Mouse (Mus musculus): ENCODE results near the gene Gm49776. TPM values are rescaled to one million over a fixed set of nuclear protein-coding genes. Genes with fewer than 3 reads are reported as not detected.

Gene Gm49776
- total and polyA plus RNA-seq, 3 experiments, result not detected

DNA sequence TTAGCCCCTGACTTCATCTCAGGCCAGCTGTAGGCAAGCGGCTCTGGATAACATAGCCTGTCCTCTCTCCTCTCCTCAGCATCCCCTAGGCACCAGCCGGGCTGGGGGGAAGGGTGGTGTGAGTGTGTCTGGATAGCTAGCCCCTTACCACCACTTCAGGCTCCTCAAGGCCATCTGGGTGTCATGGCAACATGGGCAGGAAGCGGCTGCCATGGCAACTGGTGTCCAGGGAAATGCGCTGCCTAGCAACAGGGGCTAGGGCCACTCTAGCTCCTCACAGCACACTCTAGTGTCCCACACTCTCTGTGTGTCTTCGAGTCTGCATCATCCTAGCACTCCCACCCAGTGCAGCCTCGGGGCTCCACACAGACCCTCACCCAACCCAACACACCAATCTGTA is 44.4 kb downstream of the Gm49776 start:
- H3K4me1 ChIP-seq (ENCODE audit: insufficient read depth, low read depth, low read length), result peaks cover 6% of the 10 kb centered on the region
- no peak for TF ChIP-seq GATA1 (IDR thresholded peaks at IDR 0.05; ENCODE audit: borderline replicate concordance, low read length)
- no peak for TF ChIP-seq TAL1 (conservative IDR thresholded peaks at IDR 0.05; ENCODE audit: low read depth, low read length)
- no peak for TF ChIP-seq GATA2 (IDR thresholded peaks at IDR 0.05; ENCODE audit: borderline replicate concordance, low read depth, low read length)
- no peak for TF ChIP-seq POLR2AphosphoS5 (IDR thresholded peaks at IDR 0.05; ENCODE audit: insufficient replicate concordance, low read depth, low read length)
- no peak for TF ChIP-seq CTCF (IDR thresholded peaks at IDR 0.05; ENCODE audit: low read depth, low read length)
- H3K27me3 ChIP-seq (ENCODE audit: insufficient read depth, low read length), result peaks cover 51% of the 10 kb centered on the region
- DNase-seq (ENCODE audit: low spot score), result no peak
- ATAC-seq (ENCODE audit: extremely low read depth, insufficient number of reproducible peaks, low FRiP score, poor library complexity, severe bottlenecking), result no peak
- H3K36me3 ChIP-seq (replicated peaks), result no peaks in the 10 kb centered on the region
- H3K4me3 ChIP-seq (ENCODE audit: low read depth, low read length), result no peak overlapping the region
- no peaks in the 10 kb centered on the region for H3K9me3 ChIP-seq (replicated peaks)

DNA sequence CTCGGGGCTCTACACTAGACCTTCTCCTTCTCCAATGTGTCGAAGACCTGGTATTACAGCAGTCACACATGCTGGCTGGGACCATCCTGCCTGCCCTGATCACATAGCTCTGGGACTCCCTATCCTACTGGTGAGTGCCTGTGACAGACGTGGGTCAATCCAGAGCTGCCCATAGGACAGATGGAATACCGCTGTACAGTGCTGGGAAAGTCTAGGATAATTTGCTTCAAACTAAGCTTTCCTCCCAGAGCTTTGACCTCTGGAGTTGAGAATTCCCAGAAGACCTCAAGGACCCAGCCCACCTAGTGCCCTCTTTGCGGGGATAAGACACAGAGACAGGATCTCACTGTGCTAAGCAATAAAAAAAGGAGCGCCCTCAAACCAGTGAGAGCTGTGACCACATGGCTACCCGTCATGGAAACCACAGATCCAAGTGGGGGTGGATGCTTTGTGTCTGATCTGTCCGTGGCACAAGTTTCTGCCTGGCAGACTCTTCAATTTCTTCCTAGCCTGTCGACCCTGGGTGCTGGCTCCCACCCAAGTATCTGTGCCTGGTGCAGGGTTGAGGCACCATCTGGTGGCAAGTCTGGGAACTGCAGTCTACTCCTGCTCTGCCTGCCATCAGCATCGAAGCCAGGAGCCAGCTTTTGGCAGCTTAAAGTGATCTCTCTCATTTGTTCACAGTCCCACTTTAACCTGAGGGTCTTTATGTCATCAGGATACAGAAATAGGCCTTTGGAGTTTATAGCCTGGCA is 46.5 kb downstream of the Gm49776 start:
- Histone ChIP-seq H3K27me3 (ENCODE audit: insufficient read depth, low read length) (peaks cover 50% of the 10 kb centered on the region), H3K4me1 (ENCODE audit: insufficient read depth, low read depth, low read length) (peaks cover 6% of the 10 kb centered on the region), H3K9me3 (replicated peaks) (no peaks in the 10 kb centered on the region), H3K4me3 (ENCODE audit: low read depth, low read length) (no peak overlapping the region), H3K36me3 (replicated peaks) (no peaks in the 10 kb centered on the region)
- peak; percentile 65 for DNase-seq (ENCODE audit: low spot score)
- ATAC-seq (ENCODE audit: extremely low read depth, insufficient number of reproducible peaks, low FRiP score, poor library complexity, severe bottlenecking), result no peak
- TF ChIP-seq CTCF (IDR thresholded peaks at IDR 0.05; ENCODE audit: low read depth, low read length) (peak; percentile 95), GATA1 (IDR thresholded peaks at IDR 0.05; ENCODE audit: borderline replicate concordance, low read length) (no peak)

DNA sequence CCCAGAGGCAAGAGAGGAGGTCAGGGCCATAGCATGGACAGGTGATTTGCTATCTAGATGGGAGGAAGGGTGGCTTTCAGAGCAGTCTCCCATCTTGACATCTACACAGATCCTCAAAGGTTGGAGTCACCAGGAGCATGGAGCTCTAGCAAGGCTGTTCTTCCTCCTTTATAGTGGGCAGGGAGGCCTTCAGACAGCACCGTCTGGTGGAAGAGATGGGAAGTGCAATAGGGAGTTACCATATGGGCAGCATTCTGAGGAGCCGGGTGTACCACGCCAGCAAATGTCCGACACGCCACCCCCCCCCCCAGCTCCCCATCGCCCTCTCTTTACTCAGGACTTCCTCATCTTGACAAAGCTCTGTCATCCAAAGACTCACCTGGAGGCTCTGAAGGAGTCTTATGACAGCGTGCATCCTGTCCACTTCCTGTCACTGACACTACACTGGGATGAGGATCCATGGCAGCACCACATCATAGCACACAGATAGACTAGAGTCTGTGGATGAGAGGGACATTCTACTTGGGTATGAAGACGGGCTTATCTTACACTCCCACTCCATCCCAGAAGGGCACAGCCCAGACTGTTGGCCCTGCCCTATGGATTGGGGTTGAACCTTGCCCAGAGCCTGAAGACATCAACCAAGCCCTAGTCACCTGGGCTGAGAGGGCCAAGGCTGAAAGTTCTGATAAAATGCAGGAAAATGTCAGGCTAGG is 47.3 kb downstream of the Gm49776 start:
- Histone ChIP-seq H3K4me1 (ENCODE audit: insufficient read depth, low read depth, low read length) (peaks cover 6% of the 10 kb centered on the region), H3K27me3 (ENCODE audit: insufficient read depth, low read length) (peaks cover 49% of the 10 kb centered on the region), H3K36me3 (replicated peaks) (no peaks in the 10 kb centered on the region), H3K4me3 (ENCODE audit: low read depth, low read length) (no peak overlapping the region), H3K9me3 (replicated peaks) (no peaks in the 10 kb centered on the region)
- no peak for TF ChIP-seq TAL1 (conservative IDR thresholded peaks at IDR 0.05; ENCODE audit: low read depth, low read length)
- peak; percentile 91 for TF ChIP-seq CTCF (IDR thresholded peaks at IDR 0.05; ENCODE audit: low read depth, low read length)
- ATAC-seq (ENCODE audit: extremely low read depth, insufficient number of reproducible peaks, low FRiP score, poor library complexity, severe bottlenecking) (no peak), DNase-seq (ENCODE audit: low spot score) (peak; percentile 31)

DNA sequence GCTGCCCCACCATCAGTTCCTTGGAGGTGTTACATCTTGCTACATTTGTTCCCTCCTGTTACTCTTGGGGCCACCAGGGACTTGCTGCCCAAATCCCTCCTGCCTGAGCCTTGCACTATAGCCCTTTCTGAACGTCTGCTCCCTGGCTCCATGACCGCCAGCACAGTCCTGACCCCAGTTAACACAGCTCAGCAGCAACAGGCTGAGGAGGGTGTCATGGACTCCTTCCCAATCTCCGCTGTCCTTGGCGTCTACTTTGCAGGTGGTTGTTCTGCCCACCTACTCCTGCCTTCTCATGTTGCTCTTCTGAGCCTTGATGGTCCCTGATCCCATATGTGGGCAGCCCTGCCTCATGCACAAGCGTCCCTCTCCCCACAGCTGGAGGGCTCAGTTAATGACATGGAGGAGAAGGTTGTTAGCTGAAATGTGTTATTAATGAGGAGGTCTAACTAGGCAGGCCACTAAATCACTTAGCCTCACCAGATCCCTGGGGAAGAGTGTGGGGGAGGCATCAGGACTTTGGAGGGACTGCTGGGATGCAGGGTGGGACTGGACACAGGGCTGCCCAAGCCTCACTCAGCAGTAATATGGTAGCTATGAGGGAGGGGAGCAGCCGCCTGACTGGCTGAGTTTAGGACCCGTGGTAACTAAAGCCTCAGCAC is 54.6 kb downstream of the Gm49776 start:
- H3K36me3 ChIP-seq (replicated peaks), result no peaks in the 10 kb centered on the region
- DNase-seq (ENCODE audit: low spot score) (no peak), ATAC-seq (ENCODE audit: extremely low read depth, insufficient number of reproducible peaks, low FRiP score, poor library complexity, severe bottlenecking) (no peak)
- H3K9me3 ChIP-seq (replicated peaks), result no peaks in the 10 kb centered on the region
- TF ChIP-seq POLR2AphosphoS5 (IDR thresholded peaks at IDR 0.05; ENCODE audit: insufficient replicate concordance, low read depth, low read length) (no peak), TAL1 (conservative IDR thresholded peaks at IDR 0.05; ENCODE audit: low read depth, low read length) (no peak), GATA1 (IDR thresholded peaks at IDR 0.05; ENCODE audit: borderline replicate concordance, low read length) (no peak), GATA2 (IDR thresholded peaks at IDR 0.05; ENCODE audit: borderline replicate concordance, low read depth, low read length) (no peak), CTCF (IDR thresholded peaks at IDR 0.05; ENCODE audit: low read depth, low read length) (no peak)
- no peak overlapping the region for H3K4me3 ChIP-seq (ENCODE audit: low read depth, low read length)
- peaks cover 45% of the 10 kb centered on the region for H3K27me3 ChIP-seq (ENCODE audit: insufficient read depth, low read length)
- H3K4me1 ChIP-seq (ENCODE audit: insufficient read depth, low read depth, low read length), result no peaks in the 10 kb centered on the region

DNA sequence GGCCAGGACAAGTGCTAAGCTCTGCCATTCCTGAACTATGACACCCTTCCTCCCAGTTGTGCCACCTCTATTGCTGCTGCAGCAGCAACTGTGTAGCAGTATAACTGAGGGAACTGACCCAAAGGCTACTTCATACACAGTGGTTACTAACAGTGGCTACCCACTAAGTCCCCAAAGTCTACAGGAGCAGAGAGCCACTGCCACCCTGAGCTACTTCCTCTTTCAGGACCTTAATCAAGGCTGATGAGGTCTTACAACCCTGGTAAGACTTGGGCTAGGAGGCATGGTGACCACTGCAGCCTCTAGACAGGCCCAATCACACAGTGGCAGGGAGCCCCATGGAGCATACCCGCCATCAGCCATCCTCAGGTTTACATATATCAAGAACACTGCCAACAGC is 56.1 kb downstream of the Gm49776 start:
- Histone ChIP-seq H3K27me3 (ENCODE audit: insufficient read depth, low read length) (peaks cover 45% of the 10 kb centered on the region), H3K9me3 (replicated peaks) (no peaks in the 10 kb centered on the region), H3K4me3 (ENCODE audit: low read depth, low read length) (no peak overlapping the region), H3K4me1 (ENCODE audit: insufficient read depth, low read depth, low read length) (no peaks in the 10 kb centered on the region), H3K36me3 (replicated peaks) (no peaks in the 10 kb centered on the region)
- TF ChIP-seq CTCF (IDR thresholded peaks at IDR 0.05; ENCODE audit: low read depth, low read length) (no peak), TAL1 (conservative IDR thresholded peaks at IDR 0.05; ENCODE audit: low read depth, low read length) (no peak), GATA2 (IDR thresholded peaks at IDR 0.05; ENCODE audit: borderline replicate concordance, low read depth, low read length) (no peak), GATA1 (IDR thresholded peaks at IDR 0.05; ENCODE audit: borderline replicate concordance, low read length) (no peak), POLR2AphosphoS5 (IDR thresholded peaks at IDR 0.05; ENCODE audit: insufficient replicate concordance, low read depth, low read length) (no peak)
- no peak for ATAC-seq (ENCODE audit: extremely low read depth, insufficient number of reproducible peaks, low FRiP score, poor library complexity, severe bottlenecking)
- DNase-seq (ENCODE audit: low spot score), result no peak

DNA sequence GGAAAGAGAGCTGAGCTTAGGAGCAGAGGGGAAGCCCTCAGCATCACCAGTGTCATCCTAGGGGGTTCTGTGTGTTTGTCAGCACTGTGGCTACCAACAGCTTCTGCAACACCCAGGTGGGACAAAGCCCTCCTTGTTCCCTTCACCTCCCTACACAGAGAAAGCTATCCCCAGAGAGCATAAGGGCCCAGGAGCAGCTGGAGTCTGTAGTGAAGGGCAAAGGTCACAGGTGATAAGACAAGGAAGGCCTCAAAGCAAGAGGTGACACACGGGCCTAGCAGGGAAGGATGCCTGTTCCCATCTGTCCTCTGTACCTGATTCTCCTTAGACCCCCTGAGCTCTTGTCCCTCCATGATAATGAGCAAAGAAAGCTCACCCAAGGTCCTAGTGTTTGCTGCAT is 56.5 kb downstream of the Gm49776 start:
- no peak for TF ChIP-seq CTCF (IDR thresholded peaks at IDR 0.05; ENCODE audit: low read depth, low read length)
- Histone ChIP-seq H3K36me3 (replicated peaks) (no peaks in the 10 kb centered on the region), H3K9me3 (replicated peaks) (no peaks in the 10 kb centered on the region), H3K4me1 (ENCODE audit: insufficient read depth, low read depth, low read length) (no peaks in the 10 kb centered on the region), H3K27me3 (ENCODE audit: insufficient read depth, low read length) (peaks cover 44% of the 10 kb centered on the region), H3K4me3 (ENCODE audit: low read depth, low read length) (no peak overlapping the region)
- DNase-seq (ENCODE audit: low spot score) (no peak), ATAC-seq (ENCODE audit: extremely low read depth, insufficient number of reproducible peaks, low FRiP score, poor library complexity, severe bottlenecking) (no peak)

Data from G1E (cell line).